Mouse (Mus musculus) MEL (cell line): ENCODE data around the gene Cdhr5. TPM values are rescaled to one million over a fixed set of nuclear protein-coding genes. Genes with fewer than 3 reads are reported as not detected.

Source experiments
- DNase-seq: peaks from one replicate; pipeline ENCODE4 v3.0.0; 2011; ENCODE audit warnings: low read depth, low spot score
- H3K27ac ChIP-seq: 2 replicates; pipeline ENCODE4 v1.5.1; 2012; ENCODE audit warnings: low read depth, mild to moderate bottlenecking, control low read depth, low read length, moderate library complexity; ENCODE audit not compliant: control insufficient read depth
- H3K27me3 ChIP-seq, 2 experiments: fragments of 150-350 bp in 1 of 2; sonication (generic) in 1 of 2; 2 replicates each; pipeline ENCODE4 v1.6.1; 2012; ENCODE audit warnings: low read length in 2 of 2, mild to moderate bottlenecking in 2 of 2, improper control_type of control experiment in 1 of 2, moderate library complexity in 1 of 2; ENCODE audit not compliant: insufficient read depth in 2 of 2, control insufficient read depth in 1 of 2
- H3K36me3 ChIP-seq, 2 experiments: 2 replicates each; pipeline ENCODE4 v1.6.1; 2012 to 2014; ENCODE audit warnings: low read length in 2 of 2, improper control_type of control experiment in 1 of 2, inconsistent platforms in 1 of 2, mild to moderate bottlenecking in 1 of 2; ENCODE audit not compliant: insufficient read depth in 2 of 2, control insufficient read depth in 1 of 2
- H3K4me1 ChIP-seq, 2 experiments: fragments of 150-350 bp in 1 of 2; sonication (generic) in 1 of 2; 2 replicates each; pipeline ENCODE4 v1.6.1; 2012; ENCODE audit warnings: low read length in 2 of 2, improper control_type of control experiment in 1 of 2, mild to moderate bottlenecking in 1 of 2; ENCODE audit not compliant: insufficient read depth in 2 of 2, control insufficient read depth in 1 of 2
- H3K4me3 ChIP-seq, 2 experiments: fragments of 150-350 bp in 1 of 2; sonication (generic) in 1 of 2; 2 replicates each; pipeline ENCODE4 v1.5.1; 2012; ENCODE audit warnings: low read depth in 2 of 2, low read length in 2 of 2, mild to moderate bottlenecking in 2 of 2, moderate library complexity in 2 of 2, control low read depth in 1 of 2, improper control_type of control experiment in 1 of 2; ENCODE audit not compliant: control insufficient read depth in 1 of 2, insufficient read depth in 1 of 2
- H3K79me2 ChIP-seq: 2 replicates; pipeline ENCODE4 v1.6.1; 2012; ENCODE audit warnings: mild to moderate bottlenecking, low read length, moderate library complexity; ENCODE audit not compliant: control insufficient read depth, poor library complexity, insufficient read depth
- H3K9ac ChIP-seq: 2 replicates; pipeline ENCODE4 v1.6.1; 2012; ENCODE audit warnings: low read depth, mild to moderate bottlenecking, control low read depth, low read length, moderate library complexity; ENCODE audit not compliant: control insufficient read depth, poor library complexity, severe bottlenecking
- H3K9me3 ChIP-seq: fragments of 150-350 bp; sonication (generic); replicated peaks from 2 replicates; pipeline ENCODE4 v1.6.1; 2012; ENCODE audit warnings: mild to moderate bottlenecking, low read length, improper control_type of control experiment, moderate library complexity; ENCODE audit not compliant: insufficient read depth
- BHLHE40 ChIP-seq: IDR thresholded peaks from 2 replicates; pipeline ENCODE4 v1.6.1; 2012; ENCODE audit warnings: low read depth, mild to moderate bottlenecking, inconsistent platforms, low read length, improper control_type of control experiment, borderline replicate concordance
- CTCF ChIP-seq, 3 experiments: IDR thresholded peaks in 2 of 3; conservative IDR thresholded peaks in 1 of 3; 2 replicates each; pipeline ENCODE4 v1.5.1; 2011 to 2012; ENCODE audit warnings: low read length in 3 of 3, low read depth in 2 of 3, mild to moderate bottlenecking in 2 of 3, improper control_type of control experiment in 1 of 3, inconsistent platforms in 1 of 3, mixed read lengths in 1 of 3, moderate library complexity in 1 of 3; ENCODE audit not compliant: control insufficient read depth in 1 of 3, insufficient read depth in 1 of 3, poor library complexity in 1 of 3, severe bottlenecking in 1 of 3
- E2F4 ChIP-seq: IDR thresholded peaks from 2 replicates; pipeline ENCODE4 v1.6.1; 2011; ENCODE audit warnings: low read depth, low read length, improper control_type of control experiment, borderline replicate concordance
- EP300 ChIP-seq, 2 experiments: IDR thresholded peaks; 2 replicates each; pipeline ENCODE4 v1.6.1; 2011; ENCODE audit warnings: improper control_type of control experiment in 2 of 2, low read length in 2 of 2, low read depth in 1 of 2, mild to moderate bottlenecking in 1 of 2
- ETS1 ChIP-seq: IDR thresholded peaks from 2 replicates; pipeline ENCODE4 v1.6.1; 2012; ENCODE audit warnings: low read depth, mild to moderate bottlenecking, inconsistent platforms, low read length, improper control_type of control experiment, moderate library complexity
- HCFC1 ChIP-seq: IDR thresholded peaks from 2 replicates; pipeline ENCODE4 v1.6.1; 2012; ENCODE audit warnings: low read depth, mild to moderate bottlenecking, inconsistent platforms, low read length, improper control_type of control experiment, moderate library complexity
- JUND ChIP-seq: IDR thresholded peaks from 2 replicates; pipeline ENCODE4 v1.6.1; 2011; ENCODE audit warnings: low read depth, mild to moderate bottlenecking, improper control_type of control experiment, low read length
- KAT2A ChIP-seq: conservative IDR thresholded peaks from 2 replicates; pipeline ENCODE4 v1.6.1; 2012; ENCODE audit warnings: low read depth, low read length, improper control_type of control experiment, inconsistent platforms
- MAFK ChIP-seq: IDR thresholded peaks from 2 replicates; pipeline ENCODE4 v1.6.1; 2011; ENCODE audit warnings: low read depth, mild to moderate bottlenecking, low read length, improper control_type of control experiment, borderline replicate concordance
- MAX ChIP-seq: IDR thresholded peaks from 2 replicates; pipeline ENCODE4 v1.6.1; 2011; ENCODE audit warnings: low read length, improper control_type of control experiment
- MAZ ChIP-seq: IDR thresholded peaks from 2 replicates; pipeline ENCODE4 v1.6.1; 2012; ENCODE audit warnings: low read depth, mild to moderate bottlenecking, inconsistent platforms, low read length, improper control_type of control experiment
- MXI1 ChIP-seq: IDR thresholded peaks from 2 replicates; pipeline ENCODE4 v1.6.1; 2011; ENCODE audit warnings: mild to moderate bottlenecking, low read depth, low read length, improper control_type of control experiment
- MYB ChIP-seq: IDR thresholded peaks from 2 replicates; pipeline ENCODE4 v1.6.1; 2011; ENCODE audit warnings: mild to moderate bottlenecking, low read depth, low read length, improper control_type of control experiment
- MYC ChIP-seq: IDR thresholded peaks from 2 replicates; pipeline ENCODE4 v1.6.1; 2011; ENCODE audit warnings: low read depth, mild to moderate bottlenecking, low read length, improper control_type of control experiment, moderate library complexity
- NELFE ChIP-seq: IDR thresholded peaks from 2 replicates; pipeline ENCODE4 v1.6.1; 2011; ENCODE audit warnings: low read depth, low read length, improper control_type of control experiment
- NRF1 ChIP-seq: IDR thresholded peaks from 2 replicates; pipeline ENCODE4 v1.6.1; 2014; ENCODE audit warnings: low read depth, mild to moderate bottlenecking, inconsistent platforms, low read length, improper control_type of control experiment, moderate library complexity; ENCODE audit not compliant: poor library complexity, insufficient read depth, severe bottlenecking
- POLR2A ChIP-seq, 2 experiments: IDR thresholded peaks; 2 replicates each; pipeline ENCODE4 v1.6.1; 2011 to 2012; ENCODE audit warnings: low read length in 2 of 2, mild to moderate bottlenecking in 2 of 2, control low read depth in 1 of 2, improper control_type of control experiment in 1 of 2, low read depth in 1 of 2, moderate library complexity in 1 of 2; ENCODE audit not compliant: control insufficient read depth in 1 of 2, insufficient read depth in 1 of 2, poor library complexity in 1 of 2
- POLR2AphosphoS2 ChIP-seq: IDR thresholded peaks from 2 replicates; pipeline ENCODE4 v1.6.1; 2011; ENCODE audit warnings: low read length, improper control_type of control experiment
- POLR2AphosphoS5 ChIP-seq: IDR thresholded peaks from 2 replicates; pipeline ENCODE4 v1.6.1; 2012; ENCODE audit warnings: low read depth, borderline replicate concordance, mild to moderate bottlenecking, inconsistent platforms, low read length, moderate library complexity, mixed read lengths
- RCOR1 ChIP-seq: IDR thresholded peaks from 2 replicates; pipeline ENCODE4 v1.6.1; 2012; ENCODE audit warnings: low read depth, mild to moderate bottlenecking, inconsistent platforms, low read length, improper control_type of control experiment
- SIN3A ChIP-seq: IDR thresholded peaks from 2 replicates; pipeline ENCODE4 v1.6.1; 2012; ENCODE audit warnings: low read length, improper control_type of control experiment, inconsistent platforms
- SMC3 ChIP-seq: IDR thresholded peaks from 2 replicates; pipeline ENCODE4 v1.6.1; 2011; ENCODE audit warnings: low read depth, low read length, improper control_type of control experiment
- TAL1 ChIP-seq: IDR thresholded peaks from 2 replicates; pipeline ENCODE4 v1.6.1; 2012; ENCODE audit warnings: mild to moderate bottlenecking, inconsistent platforms, low read length, moderate library complexity, mixed read lengths
- TBP ChIP-seq: IDR thresholded peaks from 2 replicates; pipeline ENCODE4 v1.8.0; 2011; ENCODE audit warnings: low read depth, low read length, improper control_type of control experiment
- TCF12 ChIP-seq: IDR thresholded peaks from 2 replicates; pipeline ENCODE4 v1.6.1; 2014; ENCODE audit warnings: low read depth, mild to moderate bottlenecking, inconsistent platforms, low read length, improper control_type of control experiment, moderate library complexity
- UBTF ChIP-seq: IDR thresholded peaks from 2 replicates; pipeline ENCODE4 v1.6.1; 2012; ENCODE audit warnings: low read depth, mild to moderate bottlenecking, inconsistent platforms, low read length, improper control_type of control experiment, moderate library complexity, borderline replicate concordance; ENCODE audit not compliant: insufficient read depth
- USF2 ChIP-seq, 2 experiments: IDR thresholded peaks; 2 replicates each; pipeline ENCODE4 v1.6.1; 2011 to 2012; ENCODE audit warnings: improper control_type of control experiment in 2 of 2, low read length in 2 of 2, borderline replicate concordance in 1 of 2, inconsistent platforms in 1 of 2, low read depth in 1 of 2, mild to moderate bottlenecking in 1 of 2; ENCODE audit not compliant: insufficient read depth in 1 of 2
- ZC3H11A ChIP-seq: IDR thresholded peaks from 2 replicates; pipeline ENCODE4 v1.6.1; 2012; ENCODE audit warnings: low read depth, mild to moderate bottlenecking, inconsistent platforms, low read length, improper control_type of control experiment
- ZMIZ1 ChIP-seq: IDR thresholded peaks from 2 replicates; pipeline ENCODE4 v1.6.1; 2012; ENCODE audit warnings: low read depth, mild to moderate bottlenecking, inconsistent platforms, low read length, improper control_type of control experiment, moderate library complexity
- ZNF384 ChIP-seq: IDR thresholded peaks from 2 replicates; pipeline ENCODE4 v1.6.1; 2012; ENCODE audit warnings: low read depth, mild to moderate bottlenecking, inconsistent platforms, low read length, improper control_type of control experiment
- polyA plus RNA-seq, 2 experiments: library from polyadenylated mRNA; stranded (reverse) in 1 of 2; unstranded in 1 of 2; fragments of >175 nt in 1 of 2; fragments of >200 nt in 1 of 2; gene quantifications; 2 replicates each; pipeline versions ENCODE4 v1.2.1 to v1.2.4; 2012; ENCODE audit warnings: low replicate concordance in 2 of 2, low read depth in 1 of 2; ENCODE audit not compliant: insufficient read length in 2 of 2, insufficient read depth in 1 of 2, missing spikeins in 1 of 2
- total RNA-seq: library from RNA; depleted of rRNA; stranded (reverse); fragments of 300-350 nt; gene quantifications from 2 replicates; pipeline ENCODE4 v1.2.3, GENCODE M21; 2012; rRNA removed

Gene Cdhr5
- total RNA-seq (not detected in 2 replicates), polyA plus RNA-seq (not detected)

GRCm38 (mm10) chr7:141276546-141276945 lies at the start of gene Cdhr5:
TSS of gene Cdhr5 (minus strand) at chr7:141276786.
- H3K27ac ChIP-seq: no peak within 1 kb of the TSS
- H3K4me3 ChIP-seq: no peak within 1 kb of the TSS
- no peaks in the 10 kb centered on the region for H3K4me1 ChIP-seq
- H3K27me3 ChIP-seq: no peaks in the 10 kb centered on the region
- TF ChIP-seq NRF1 (no peak), POLR2AphosphoS5 (no peak), KAT2A (no peak), HCFC1 (no peak), MAFK (no peak), TAL1 (no peak), RCOR1 (no peak), ZMIZ1 (no peak), E2F4 (no peak), POLR2AphosphoS2 (no peak), POLR2A (IDR thresholded peaks at IDR 0.05; ENCODE audit: control insufficient read depth in 1 of 2, insufficient read depth in 1 of 2, low read depth in 1 of 2, low read length in 2 of 2, poor library complexity in 1 of 2) (no peak), MYB (no peak), TBP (no peak), USF2 (IDR thresholded peaks at IDR 0.05; ENCODE audit: borderline replicate concordance in 1 of 2, insufficient read depth in 1 of 2, low read depth in 1 of 2, low read length in 2 of 2) (no peak), BHLHE40 (no peak), SMC3 (no peak)
- no peak for DNase-seq
- no peaks in the 10 kb centered on the region for H3K36me3 ChIP-seq
- H3K9ac ChIP-seq: no peak within 1 kb of the TSS
- no peaks in the 10 kb centered on the region for H3K9me3 ChIP-seq
- H3K79me2 ChIP-seq: no peaks in the 10 kb centered on the region

- TF ChIP-seq JUND: no peak
- TF ChIP-seq CTCF (IDR thresholded peaks at IDR 0.05 in 2 of 3, conservative IDR thresholded peaks at IDR 0.05 in 1 of 3; ENCODE audit: control insufficient read depth in 1 of 3, insufficient read depth in 1 of 3, low read depth in 2 of 3, low read length in 3 of 3, poor library complexity in 1 of 3, severe bottlenecking in 1 of 3): no peak
- no peak for TF ChIP-seq ZNF384
- no peak for TF ChIP-seq UBTF
- no peak for TF ChIP-seq ETS1
- no peak for TF ChIP-seq KAT2A
- no peak for TF ChIP-seq SIN3A
- no peak for TF ChIP-seq MAX
- TF ChIP-seq RCOR1: no peak
- TF ChIP-seq NELFE: no peak
- no peak for TF ChIP-seq EP300 (IDR thresholded peaks at IDR 0.05; ENCODE audit: low read depth in 1 of 2, low read length in 2 of 2)
- no peak for TF ChIP-seq SMC3
- TF ChIP-seq TCF12: no peak
- TF ChIP-seq HCFC1: no peak
- no peak for TF ChIP-seq ZC3H11A
- TF ChIP-seq MAZ: no peak
- no peak for TF ChIP-seq MXI1
- TF ChIP-seq MYC: no peak
- Histone ChIP-seq H3K36me3 (peaks cover 12 to 17% of the 10 kb centered on the region in 2 experiments), H3K27ac (no peak overlapping the region), H3K9me3 (no peaks in the 10 kb centered on the region), H3K27me3 (no peaks in the 10 kb centered on the region), H3K4me1 (peaks cover 4 to 19% of the 10 kb centered on the region in 2 experiments; a peak in 3 of 4 replicates), H3K79me2 (peaks cover 14% of the 10 kb centered on the region), H3K4me3 (no peak overlapping the region), H3K9ac (no peak overlapping the region)
- no peak for DNase-seq
Measured at GRCm38 (mm10) chr7:141324686-141325085, 48.1 kb upstream of the Cdhr5 start.
